Mouse (Mus musculus): ENCODE results near the gene Rfc5. TPM values are rescaled to one million over a fixed set of nuclear protein-coding genes. Genes with fewer than 3 reads are reported as not detected.
"Not testable (repeated sequence)": the region's sequence is repeated elsewhere in the genome, so short reads cannot be mapped to it uniquely, and the experiment has no call there.

Rfc5 gene
- polyA plus RNA-seq, 1 experiment from 2014 or later: 128 TPM

DNA sequence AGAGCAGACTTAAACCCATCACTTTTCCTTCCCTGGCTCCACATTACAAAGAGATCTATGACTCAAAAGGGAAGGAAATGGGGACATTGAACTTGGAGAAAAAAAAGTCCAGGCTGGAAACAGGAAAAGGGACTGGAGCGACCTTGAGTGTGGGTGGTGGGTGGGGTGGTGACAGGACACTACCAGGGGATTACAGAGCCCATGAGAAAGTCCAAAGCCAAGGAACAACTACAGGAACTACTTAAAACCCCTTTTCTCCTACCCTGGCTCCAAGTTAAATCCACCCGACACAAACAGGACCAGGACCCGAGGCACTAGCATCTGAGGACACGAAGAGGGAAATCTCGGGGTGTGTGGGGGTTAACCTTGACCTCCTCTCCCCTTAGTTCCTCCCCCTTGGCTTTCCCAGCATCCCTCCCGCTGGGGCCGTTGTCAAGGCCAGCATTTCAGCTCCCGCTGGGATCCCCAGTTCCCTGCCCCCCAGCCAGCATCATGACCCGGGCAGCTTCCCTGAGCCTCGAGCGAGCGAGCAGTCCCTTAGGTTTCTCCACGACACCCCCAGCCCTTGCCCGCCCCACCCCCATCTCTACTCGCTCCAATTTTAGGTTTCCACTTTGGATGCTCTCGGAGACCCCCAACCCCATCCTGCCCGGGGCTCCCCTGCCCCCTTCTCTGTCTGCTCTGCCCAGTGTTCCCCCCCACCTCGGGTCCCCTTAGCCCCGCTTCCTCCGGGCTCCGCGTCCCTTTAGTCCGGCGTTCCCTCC, 32.3 kb downstream of the Rfc5 start:
- Histone ChIP-seq H3K27me3 (ENCODE audit: insufficient read depth, low read length) (no peaks in the 10 kb centered on the region), H3K4me2 (replicated peaks; ENCODE audit: low read depth, low read length) (peak overlapping the region; percentile 86), H3K9me3 (ENCODE audit: low read length) (no peaks in the 10 kb centered on the region), H3K27ac (ENCODE audit: low read length) (peak overlapping the region; percentile 92), H3K4me3 (ENCODE audit: low read length) (peak overlapping the region; percentile 79), H3K9ac (replicated peaks; ENCODE audit: low read length) (peak overlapping the region; percentile 83), H3K4me1 (ENCODE audit: insufficient read depth, low read length) (peaks cover 50% of the 10 kb centered on the region), H3K36me3 (ENCODE audit: insufficient read depth, low read length) (peaks cover 6% of the 10 kb centered on the region; the same call in 1 of the 2 replicates)
- ATAC-seq (ENCODE audit: low FRiP score, low TSS enrichment): peak; percentile 50; the same call in 1 of the 2 replicates
- 0% methylated on average over 20 of the region's 24 CpGs for WGBS

DNA sequence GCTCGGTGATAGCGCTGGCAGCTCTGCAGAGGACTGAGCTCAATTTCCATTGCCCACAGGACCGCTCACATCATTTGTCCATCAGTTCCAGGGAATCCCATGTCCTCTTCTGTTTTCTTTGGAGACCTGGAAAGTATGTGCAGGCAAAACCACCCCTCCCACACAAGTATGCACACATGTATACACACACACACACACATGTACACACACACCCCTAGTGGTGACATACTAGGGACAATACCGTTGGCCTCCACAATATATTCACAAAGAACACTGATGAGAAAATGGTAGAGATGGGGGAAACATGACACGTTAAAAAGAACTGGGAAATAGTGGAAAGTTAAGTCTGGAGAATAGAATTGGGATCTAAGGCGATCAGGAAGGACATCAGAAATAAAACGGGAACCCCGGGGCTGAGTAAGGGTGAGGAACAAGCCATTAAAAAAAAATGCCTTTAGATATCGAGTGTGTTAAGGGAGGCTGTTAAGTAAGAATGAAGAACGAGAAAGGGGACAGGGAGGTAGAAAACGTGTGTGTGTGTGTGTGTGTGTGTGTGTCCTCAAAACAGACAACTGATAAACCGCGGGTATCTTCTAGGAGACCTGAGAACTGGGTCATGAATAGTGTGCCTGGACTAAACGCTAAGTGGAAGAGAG, 33.1 kb downstream of the Rfc5 start:
- peak overlapping the region; percentile 92 for H3K27ac ChIP-seq (ENCODE audit: low read length)
- H3K9ac ChIP-seq (replicated peaks; ENCODE audit: low read length): peak overlapping the region; percentile 83; the same call in 1 of the 2 replicates
- ATAC-seq (ENCODE audit: low FRiP score, low TSS enrichment): no peak
- peaks cover 42% of the 10 kb centered on the region for H3K4me1 ChIP-seq (ENCODE audit: insufficient read depth, low read length)
- H3K9me3 ChIP-seq (ENCODE audit: low read length): no peaks in the 10 kb centered on the region
- H3K4me2 ChIP-seq (replicated peaks; ENCODE audit: low read depth, low read length): peak overlapping the region; percentile 86
- peaks cover 7% of the 10 kb centered on the region; the same call in 1 of the 2 replicates for H3K36me3 ChIP-seq (ENCODE audit: insufficient read depth, low read length)
- 41% methylated on average over 14 of the region's 14 CpGs for WGBS
- H3K27me3 ChIP-seq (ENCODE audit: insufficient read depth, low read length): no peaks in the 10 kb centered on the region
- H3K4me3 ChIP-seq (ENCODE audit: low read length): peak overlapping the region; percentile 79

DNA sequence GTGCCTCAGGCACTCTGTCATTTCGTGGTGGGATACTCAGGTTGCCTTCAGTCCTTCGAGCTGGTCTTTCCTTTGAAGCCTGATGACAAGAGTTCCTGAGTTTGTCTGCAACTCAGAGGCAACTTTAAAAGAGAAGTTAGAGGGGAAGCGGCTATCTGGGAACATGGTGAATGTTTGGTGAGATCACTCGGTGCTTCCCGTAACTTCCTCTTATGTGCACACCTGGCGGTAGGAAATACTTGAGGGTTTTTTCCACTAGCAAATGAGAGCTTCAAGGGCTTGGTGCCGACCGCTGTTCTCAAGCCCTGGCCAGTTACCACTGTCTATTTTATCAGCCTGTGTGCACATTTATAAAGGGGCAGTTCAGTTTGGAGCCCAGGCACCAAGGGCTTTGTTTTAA, 34.7 kb downstream of the Rfc5 start:
- peaks cover 7% of the 10 kb centered on the region; the same call in 1 of the 2 replicates for H3K36me3 ChIP-seq (ENCODE audit: insufficient read depth, low read length)
- no peak for ATAC-seq (ENCODE audit: low FRiP score, low TSS enrichment)
- H3K27me3 ChIP-seq (ENCODE audit: insufficient read depth, low read length): no peaks in the 10 kb centered on the region
- no peak overlapping the region for H3K27ac ChIP-seq (ENCODE audit: low read length)
- H3K4me3 ChIP-seq (ENCODE audit: low read length): no peak overlapping the region
- H3K9me3 ChIP-seq (ENCODE audit: low read length): no peaks in the 10 kb centered on the region
- H3K4me1 ChIP-seq (ENCODE audit: insufficient read depth, low read length): peaks cover 26% of the 10 kb centered on the region
- no peak overlapping the region for H3K4me2 ChIP-seq (replicated peaks; ENCODE audit: low read depth, low read length)
- 70% methylated on average over 8 of the region's 8 CpGs for WGBS
- no peak overlapping the region for H3K9ac ChIP-seq (replicated peaks; ENCODE audit: low read length)

DNA sequence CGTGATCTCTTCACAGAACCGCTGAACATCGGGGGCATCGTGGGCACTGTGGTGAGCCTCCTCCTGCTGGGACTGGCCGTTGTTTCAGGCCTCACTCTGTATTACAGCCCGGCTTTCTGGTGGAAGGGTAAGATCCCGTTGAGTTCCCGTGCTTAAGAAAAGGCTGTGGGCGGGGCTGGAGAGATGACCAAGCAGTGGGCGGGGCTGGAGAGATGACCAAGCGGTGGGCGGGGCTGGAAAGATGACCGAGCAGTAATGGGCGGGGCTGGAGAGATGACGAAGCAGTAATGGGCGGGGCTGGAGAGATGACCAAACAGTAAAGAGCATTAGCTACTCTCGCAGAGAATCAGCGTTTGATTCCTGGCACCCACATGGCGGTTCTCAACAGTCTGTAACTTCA, 40.6 kb downstream of the Rfc5 start:
- 40% methylated on average over 19 of the region's 19 CpGs for WGBS
- Histone ChIP-seq H3K4me2 (replicated peaks; ENCODE audit: low read depth, low read length) (no peak overlapping the region), H3K9ac (replicated peaks; ENCODE audit: low read length) (no peak overlapping the region), H3K4me3 (ENCODE audit: low read length) (no peak overlapping the region), H3K27me3 (ENCODE audit: insufficient read depth, low read length) (no peaks in the 10 kb centered on the region), H3K27ac (ENCODE audit: low read length) (no peak overlapping the region), H3K9me3 (ENCODE audit: low read length) (no peaks in the 10 kb centered on the region), H3K4me1 (ENCODE audit: insufficient read depth, low read length) (peaks cover 6% of the 10 kb centered on the region; the same call in 1 of the 2 replicates), H3K36me3 (ENCODE audit: insufficient read depth, low read length) (peaks cover 23% of the 10 kb centered on the region)
- ATAC-seq (ENCODE audit: low FRiP score, low TSS enrichment): peak; percentile 51; the same call in 1 of the 2 replicates

DNA sequence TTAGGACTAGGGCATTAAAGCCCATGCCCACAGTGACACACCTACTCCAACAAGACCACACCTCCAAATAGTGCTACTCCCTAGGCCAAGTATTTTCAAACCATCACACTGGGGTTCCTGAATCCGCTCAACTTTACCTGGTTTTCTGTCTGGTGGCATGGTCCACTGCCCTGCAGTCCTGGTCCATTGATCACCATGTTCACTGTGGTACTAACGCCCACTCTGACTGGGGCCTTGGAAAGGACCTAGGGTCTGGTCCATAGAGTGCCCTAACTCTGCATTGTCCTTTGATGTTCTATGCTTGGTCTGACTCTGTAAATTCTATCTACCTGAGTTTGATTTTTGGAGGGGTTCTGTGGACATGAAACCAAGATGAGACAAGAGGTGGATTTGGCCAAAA, 41.0 kb downstream of the Rfc5 start:
- Histone ChIP-seq H3K9ac (replicated peaks; ENCODE audit: low read length) (no peak overlapping the region), H3K36me3 (ENCODE audit: insufficient read depth, low read length) (peaks cover 23% of the 10 kb centered on the region), H3K4me2 (replicated peaks; ENCODE audit: low read depth, low read length) (no peak overlapping the region), H3K4me1 (ENCODE audit: insufficient read depth, low read length) (peaks cover 6% of the 10 kb centered on the region; the same call in 1 of the 2 replicates), H3K4me3 (ENCODE audit: low read length) (no peak overlapping the region), H3K9me3 (ENCODE audit: low read length) (no peaks in the 10 kb centered on the region), H3K27ac (ENCODE audit: low read length) (no peak overlapping the region), H3K27me3 (ENCODE audit: insufficient read depth, low read length) (no peaks in the 10 kb centered on the region)
- WGBS: 90% methylated on average over 2 of the region's 2 CpGs
- ATAC-seq (ENCODE audit: low FRiP score, low TSS enrichment): no peak

DNA sequence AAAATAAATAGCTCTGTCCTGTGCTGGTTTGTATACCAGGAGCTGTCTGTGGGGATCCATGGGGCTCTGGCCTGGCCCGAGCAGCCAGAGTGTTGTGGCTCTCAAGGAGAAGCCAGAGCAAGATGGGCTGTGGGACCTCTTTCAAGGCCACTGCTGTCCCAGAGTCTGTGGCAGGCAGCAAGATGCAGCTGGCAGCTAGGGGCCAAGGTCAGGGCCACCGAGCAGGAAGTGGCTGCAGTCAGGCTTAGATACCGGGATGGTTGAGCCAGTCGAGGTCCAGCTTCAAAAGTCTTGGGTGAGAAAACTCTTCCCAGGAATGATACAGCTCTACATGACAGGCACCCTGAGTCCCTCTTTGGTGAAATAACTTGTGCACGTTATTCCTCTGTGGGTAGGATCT, 41.8 kb downstream of the Rfc5 start:
- WGBS: 46% methylated on average over 5 of the region's 5 CpGs
- ATAC-seq (ENCODE audit: low FRiP score, low TSS enrichment): no peak; the same call in 1 of the 2 replicates
- no peaks in the 10 kb centered on the region for H3K9me3 ChIP-seq (ENCODE audit: low read length)
- no peak overlapping the region for H3K27ac ChIP-seq (ENCODE audit: low read length)
- 0 out of 2 replicates have a peak overlapping the region, but pooled peaks have one; percentile 4 for H3K9ac ChIP-seq (replicated peaks; ENCODE audit: low read length)
- no peak overlapping the region for H3K4me3 ChIP-seq (ENCODE audit: low read length)
- no peaks in the 10 kb centered on the region for H3K27me3 ChIP-seq (ENCODE audit: insufficient read depth, low read length)
- peaks cover 22% of the 10 kb centered on the region for H3K36me3 ChIP-seq (ENCODE audit: insufficient read depth, low read length)
- H3K4me1 ChIP-seq (ENCODE audit: insufficient read depth, low read length): peaks cover 6% of the 10 kb centered on the region; the same call in 1 of the 2 replicates
- no peak overlapping the region for H3K4me2 ChIP-seq (replicated peaks; ENCODE audit: low read depth, low read length)

DNA sequence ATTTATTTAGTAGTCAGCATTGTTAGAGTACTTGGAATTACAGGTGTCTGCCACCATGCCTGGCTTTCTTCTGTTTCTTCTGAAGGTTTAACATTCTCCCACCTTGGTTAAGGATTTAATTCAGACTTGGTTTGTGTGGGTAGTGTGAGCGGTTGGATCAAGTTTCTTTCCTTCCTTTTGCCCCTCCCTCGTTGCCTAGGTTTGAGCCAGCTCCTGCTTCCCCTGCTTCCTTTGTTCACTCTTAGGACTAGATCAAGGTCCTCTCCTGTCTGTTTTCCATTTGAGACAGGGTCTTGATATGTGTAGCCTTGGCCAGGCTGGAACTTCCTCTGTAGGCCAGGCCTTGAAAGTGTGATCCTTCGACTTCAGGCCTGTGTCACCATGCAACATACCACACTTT, 42.6 kb downstream of the Rfc5 start:
- Histone ChIP-seq H3K4me3 (ENCODE audit: low read length) (no peak overlapping the region), H3K9me3 (ENCODE audit: low read length) (no peaks in the 10 kb centered on the region), H3K36me3 (ENCODE audit: insufficient read depth, low read length) (peaks cover 16% of the 10 kb centered on the region), H3K27me3 (ENCODE audit: insufficient read depth, low read length) (no peaks in the 10 kb centered on the region), H3K4me1 (ENCODE audit: insufficient read depth, low read length) (peaks cover 6% of the 10 kb centered on the region; the same call in 1 of the 2 replicates), H3K9ac (replicated peaks; ENCODE audit: low read length) (0 out of 2 replicates have a peak overlapping the region, but pooled peaks have one; percentile 23), H3K4me2 (replicated peaks; ENCODE audit: low read depth, low read length) (no peak overlapping the region), H3K27ac (ENCODE audit: low read length) (0 out of 2 replicates have a peak overlapping the region, but pooled peaks have one; percentile 30)
- ATAC-seq (ENCODE audit: low FRiP score, low TSS enrichment): no peak
- WGBS: 45% methylated on average over 3 of the region's 3 CpGs

DNA sequence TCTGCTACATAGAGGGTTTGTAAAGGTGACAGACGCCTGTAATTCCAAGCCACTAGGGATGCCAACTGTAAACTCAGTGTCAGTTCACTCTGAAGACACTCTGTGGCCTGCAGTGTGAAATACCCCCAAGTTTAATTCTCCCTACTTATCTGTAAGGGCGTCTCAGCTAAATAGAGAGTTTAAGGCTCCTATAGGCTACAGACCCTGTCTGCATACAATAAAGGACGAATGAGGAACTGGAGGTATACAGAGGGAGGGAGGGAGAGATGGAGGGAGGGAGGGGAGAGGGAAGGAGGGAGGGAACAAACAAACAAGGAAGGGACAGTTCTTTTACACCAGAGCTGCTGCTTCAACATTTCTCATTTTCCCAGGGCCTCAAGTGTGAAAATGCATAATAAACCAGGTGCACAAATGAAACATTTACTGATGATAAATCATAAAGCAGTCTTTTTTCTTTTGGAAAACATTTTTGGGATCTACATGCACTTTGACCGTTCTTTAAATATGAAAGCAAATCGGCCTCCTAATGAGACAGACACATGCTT, 43.3 kb downstream of the Rfc5 start:
- Histone ChIP-seq H3K4me1 (ENCODE audit: insufficient read depth, low read length) (peaks cover 6% of the 10 kb centered on the region; the same call in 1 of the 2 replicates), H3K4me3 (ENCODE audit: low read length) (no peak overlapping the region), H3K9ac (replicated peaks; ENCODE audit: low read length) (no peak overlapping the region), H3K4me2 (replicated peaks; ENCODE audit: low read depth, low read length) (no peak overlapping the region), H3K9me3 (ENCODE audit: low read length) (no peaks in the 10 kb centered on the region), H3K27ac (ENCODE audit: low read length) (no peak overlapping the region), H3K27me3 (ENCODE audit: insufficient read depth, low read length) (no peaks in the 10 kb centered on the region), H3K36me3 (ENCODE audit: insufficient read depth, low read length) (peaks cover 16% of the 10 kb centered on the region)
- WGBS: 82% methylated on average over 5 of the region's 5 CpGs
- ATAC-seq (ENCODE audit: low FRiP score, low TSS enrichment): no peak

DNA sequence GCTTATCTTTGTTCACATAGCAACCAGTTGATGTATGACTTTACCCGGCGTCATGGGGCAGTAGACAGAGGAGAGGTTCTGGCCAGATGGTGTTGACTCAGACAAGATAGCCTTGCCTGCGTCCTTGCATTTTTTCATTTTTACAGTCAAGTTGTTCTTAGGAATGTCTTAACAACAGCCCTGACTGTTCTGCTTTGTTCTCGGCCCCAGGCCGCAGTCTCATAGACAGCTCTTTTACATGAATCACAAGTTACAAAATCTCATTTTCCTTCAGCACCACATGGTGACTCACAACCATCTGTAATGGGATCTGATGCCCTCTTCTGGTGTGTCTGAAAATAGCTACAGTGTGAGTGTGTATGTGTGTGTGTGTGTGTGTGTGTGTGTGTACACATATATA, 44.4 kb downstream of the Rfc5 start:
- not testable (repeated sequence) for H3K9ac ChIP-seq (replicated peaks; ENCODE audit: low read length); ATAC-seq (ENCODE audit: low FRiP score, low TSS enrichment); H3K4me1 ChIP-seq (ENCODE audit: insufficient read depth, low read length); H3K9me3 ChIP-seq (ENCODE audit: low read length); H3K27ac ChIP-seq (ENCODE audit: low read length); H3K4me3 ChIP-seq (ENCODE audit: low read length); H3K4me2 ChIP-seq (replicated peaks; ENCODE audit: low read depth, low read length); H3K27me3 ChIP-seq (ENCODE audit: insufficient read depth, low read length)
- H3K36me3 ChIP-seq (ENCODE audit: insufficient read depth, low read length): peaks cover 24% of the 10 kb centered on the region
- WGBS: 85% methylated on average over 5 of the region's 5 CpGs

All from kidney, embryonic 16.5 days (tissue).